Mouse (Mus musculus) ES-Bruce4 (cell line): Measurements from ENCODE around the gene Gpr143. TPM values are rescaled to one million over a fixed set of nuclear protein-coding genes. Genes with fewer than 3 reads are reported as not detected.
A peak's percentile ranks its signal among the peaks of the same experiment; 100 is the strongest.

Source experiments
- H3K27ac ChIP-seq: 2 replicates; pipeline ENCODE4 v1.5.1; 2012; ENCODE audit warnings: low read length, inconsistent platforms; ENCODE audit not compliant: insufficient read depth
- H3K27me3 ChIP-seq: 2 replicates; pipeline ENCODE4 v1.6.1; 2012; ENCODE audit warnings: mild to moderate bottlenecking, low read length, inconsistent platforms; ENCODE audit not compliant: control insufficient read depth, poor library complexity, insufficient read depth, severe bottlenecking
- H3K36me3 ChIP-seq: 2 replicates; pipeline ENCODE4 v1.6.1; 2012; ENCODE audit warnings: inconsistent platforms, mild to moderate bottlenecking, low read length, moderate library complexity; ENCODE audit not compliant: control insufficient read depth, poor library complexity, insufficient read depth, severe bottlenecking
- H3K4me1 ChIP-seq: one replicate; pipeline ENCODE4 v1.8.1; 2011; ENCODE audit warnings: low read length; ENCODE audit not compliant: control insufficient read depth, insufficient read depth
- H3K4me3 ChIP-seq: 2 replicates; pipeline ENCODE4 v1.5.1; 2011; ENCODE audit warnings: low read depth, mild to moderate bottlenecking, low read length
- H3K9ac ChIP-seq: 2 replicates; pipeline ENCODE4 v1.6.1; 2012; ENCODE audit warnings: low read depth, mild to moderate bottlenecking, inconsistent platforms; ENCODE audit not compliant: poor library complexity, severe bottlenecking
- H3K9me3 ChIP-seq: replicated peaks from 2 replicates; pipeline ENCODE4 v1.6.1; 2012; ENCODE audit warnings: mild to moderate bottlenecking, low read length, inconsistent platforms; ENCODE audit not compliant: control insufficient read depth, poor library complexity, insufficient read depth, severe bottlenecking
- CTCF ChIP-seq: IDR thresholded peaks from one replicate; pipeline ENCODE4 v1.8.1; 2011; ENCODE audit warnings: low read depth, low read length
- EP300 ChIP-seq: IDR thresholded peaks from 2 replicates; pipeline ENCODE4 v1.6.1; 2011; ENCODE audit warnings: low read depth, low read length; ENCODE audit not compliant: insufficient read depth
- POLR2A ChIP-seq: IDR thresholded peaks from one replicate; pipeline ENCODE4 v1.8.1; 2011; ENCODE audit warnings: low read length; ENCODE audit not compliant: insufficient read depth
- polyA plus RNA-seq: library from polyadenylated mRNA; stranded (reverse); fragments of >200 nt; gene quantifications from 2 replicates; pipeline ENCODE4 v1.2.4, GENCODE M21; 2011; ENCODE audit warnings: low read depth; ENCODE audit not compliant: missing spikeins, insufficient read depth, insufficient read length

Gene Gpr143
- polyA plus RNA-seq, 1 experiment, result not detected

- Histone ChIP-seq H3K36me3 (no peaks in the 10 kb centered on the region), H3K4me1 (no peaks in the 10 kb centered on the region), H3K4me3 (no peak overlapping the region), H3K9ac (no peak overlapping the region), H3K27me3 (no peaks in the 10 kb centered on the region), H3K27ac (no peak overlapping the region), H3K9me3 (no peaks in the 10 kb centered on the region)
- no peak for TF ChIP-seq POLR2A
- no peak for TF ChIP-seq CTCF
- no peak for TF ChIP-seq EP300
Observed at GRCm38 (mm10) chrX:152755819-152756218, 25.9 kb upstream of the Gpr143 start.

DNA sequence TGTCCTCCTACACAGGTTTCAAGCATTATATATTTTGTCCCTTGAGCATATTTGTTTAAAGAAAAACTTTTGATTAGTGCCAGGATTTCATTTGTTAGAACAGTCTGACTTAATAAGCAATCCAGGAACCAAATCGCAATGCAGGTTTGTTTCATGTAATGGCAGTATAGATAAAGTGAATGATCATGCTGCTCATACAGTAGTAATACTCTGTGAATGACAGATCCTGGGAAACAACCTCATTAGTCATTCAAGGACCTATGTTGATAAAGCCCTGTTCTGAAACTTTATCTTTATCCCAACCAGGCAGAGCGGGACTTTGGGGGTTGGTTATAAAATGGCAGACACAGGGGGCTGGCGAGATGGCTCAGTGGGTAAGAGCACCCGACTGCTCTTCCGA lies 25.4 kb upstream of the Gpr143 start:
- Histone ChIP-seq H3K36me3 (no peaks in the 10 kb centered on the region), H3K4me3 (no peak overlapping the region)
- TF ChIP-seq CTCF (no peak), EP300 (no peak), POLR2A (no peak)

DNA sequence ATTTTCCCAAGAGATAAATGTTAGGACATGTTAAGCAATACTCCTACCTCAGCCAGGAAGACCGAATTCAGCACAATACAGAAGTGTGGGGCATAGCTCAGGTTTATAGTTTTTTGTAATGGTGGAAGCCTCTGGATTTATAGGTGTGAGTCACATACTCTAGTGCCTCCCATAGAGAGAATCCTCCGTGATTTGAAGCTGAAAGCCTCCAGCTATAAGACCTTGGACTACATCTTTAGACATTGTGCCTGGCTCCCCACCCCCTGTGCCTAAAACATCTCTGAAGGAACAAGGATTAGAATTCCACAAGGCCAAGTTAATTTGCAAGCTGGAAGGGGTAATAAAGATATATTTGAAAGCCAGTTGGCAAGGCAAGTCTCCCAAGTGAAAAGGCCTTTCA lies 19.3 kb upstream of the Gpr143 start:
- H3K4me3 ChIP-seq, result no peak overlapping the region
- no peaks in the 10 kb centered on the region for H3K27me3 ChIP-seq
- TF ChIP-seq POLR2A (no peak), CTCF (no peak), EP300 (no peak)
- H3K9ac ChIP-seq, result no peak overlapping the region
- H3K27ac ChIP-seq, result no peak overlapping the region
- H3K36me3 ChIP-seq, result no peaks in the 10 kb centered on the region
- H3K9me3 ChIP-seq, result no peaks in the 10 kb centered on the region
- no peaks in the 10 kb centered on the region for H3K4me1 ChIP-seq

More for the DNA sequence above, 25.4 kb upstream of the Gpr143 start:
- H3K27ac ChIP-seq, result no peak overlapping the region
- no peaks in the 10 kb centered on the region for H3K9me3 ChIP-seq
- H3K4me1 ChIP-seq, result no peaks in the 10 kb centered on the region
- H3K27me3 ChIP-seq, result no peaks in the 10 kb centered on the region
- H3K9ac ChIP-seq, result no peak overlapping the region

DNA sequence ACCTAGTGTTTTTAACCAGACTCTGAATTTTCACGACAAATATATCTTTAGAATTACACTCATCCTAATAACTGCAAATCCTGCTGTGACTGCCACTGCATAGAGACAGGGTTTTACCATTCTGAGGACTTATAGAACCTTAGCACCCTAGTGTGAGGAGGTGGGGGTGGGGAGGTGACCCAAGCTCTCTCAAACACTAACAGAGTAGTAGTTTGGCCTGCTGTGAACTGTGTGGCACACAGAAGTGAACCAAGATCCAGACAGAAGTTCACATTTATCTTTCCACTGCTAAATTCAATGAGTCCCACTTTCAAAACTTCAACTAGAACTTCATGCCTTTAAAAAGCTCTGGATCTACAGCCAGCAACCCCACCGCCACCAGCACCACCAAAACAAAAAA lies 18.9 kb upstream of the Gpr143 start:
- Histone ChIP-seq H3K9ac (no peak overlapping the region), H3K4me1 (no peaks in the 10 kb centered on the region), H3K36me3 (no peaks in the 10 kb centered on the region), H3K4me3 (no peak overlapping the region), H3K9me3 (no peaks in the 10 kb centered on the region), H3K27me3 (no peaks in the 10 kb centered on the region), H3K27ac (no peak overlapping the region)
- TF ChIP-seq POLR2A (no peak), EP300 (no peak), CTCF (no peak)

DNA sequence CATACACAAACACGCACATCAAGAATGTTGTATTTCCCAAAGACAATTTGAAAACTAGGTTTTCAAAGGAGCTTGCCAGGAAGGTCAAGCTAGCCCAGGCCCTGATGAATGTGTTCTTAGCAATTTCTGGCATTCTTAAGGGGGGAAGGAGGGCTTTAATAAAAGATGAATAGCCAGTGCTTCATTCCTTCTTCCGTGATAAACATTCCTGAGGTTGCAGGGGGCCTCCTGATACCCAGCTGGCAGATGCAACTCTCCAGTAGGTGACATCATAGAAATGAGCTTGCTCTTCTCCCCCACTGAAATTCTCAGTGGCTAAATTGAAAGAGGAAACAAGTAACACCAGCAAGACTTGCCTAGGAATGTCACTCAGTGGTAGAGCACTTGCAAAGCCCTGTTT lies 17.6 kb upstream of the Gpr143 start:
- Histone ChIP-seq H3K9ac (no peak overlapping the region), H3K4me1 (no peaks in the 10 kb centered on the region), H3K27ac (0 out of 2 replicates have a peak overlapping the region, but pooled peaks have one; percentile 11), H3K9me3 (no peaks in the 10 kb centered on the region), H3K4me3 (no peak overlapping the region), H3K36me3 (no peaks in the 10 kb centered on the region), H3K27me3 (no peaks in the 10 kb centered on the region)
- TF ChIP-seq EP300, result no peak
- TF ChIP-seq CTCF, result no peak
- TF ChIP-seq POLR2A, result no peak

DNA sequence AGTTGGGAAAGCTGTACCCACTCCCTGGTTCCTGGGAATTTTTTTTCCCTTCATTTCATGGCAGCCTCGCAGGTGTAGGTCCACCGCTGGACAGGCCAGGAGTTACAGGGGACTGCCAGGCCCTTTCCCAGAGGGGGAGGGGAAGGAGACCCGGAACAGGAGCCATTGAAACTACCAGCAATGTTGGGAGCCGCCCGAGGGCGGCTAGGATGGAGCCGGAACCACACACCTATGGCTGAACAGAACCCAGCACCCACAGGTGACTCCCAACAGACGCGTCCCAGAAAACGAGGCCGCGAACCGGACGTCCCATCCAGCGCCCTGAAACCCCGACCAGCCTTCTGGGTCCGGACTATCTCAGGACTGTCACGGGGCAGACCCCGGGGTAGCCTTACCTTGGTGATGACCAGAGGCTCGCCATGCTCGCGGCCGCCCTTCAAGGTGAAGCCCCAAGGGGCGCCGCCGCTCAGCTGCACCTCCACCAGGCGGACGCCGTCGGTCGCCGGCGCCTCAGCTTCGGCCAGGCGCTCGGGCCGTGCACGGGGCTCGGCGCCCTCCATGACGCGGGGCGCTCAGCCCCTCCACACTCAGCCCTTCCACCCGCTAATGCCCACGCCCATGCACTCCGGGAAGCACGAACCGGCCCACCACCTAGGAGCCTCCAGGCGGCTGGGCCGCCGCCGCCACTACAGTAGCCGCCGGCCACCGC lies 12.7 kb upstream of the Gpr143 start, which contains the start of gene Shroom2:
Shroom2 (minus strand) TSS at position 575 of the 709 bp plus-strand sequence.
- Histone ChIP-seq H3K9me3 (no peaks in the 10 kb centered on the region), H3K27ac (peak within 1 kb of the TSS; percentile 82), H3K27me3 (no peaks in the 10 kb centered on the region)

More for the DNA sequence above, 12.7 kb upstream of the Gpr143 start, which contains the start of gene Shroom2:
- H3K9ac ChIP-seq, result peak within 1 kb of the TSS; percentile 83
- TF ChIP-seq EP300, result no peak
- TF ChIP-seq POLR2A, result no peak
- TF ChIP-seq CTCF, result no peak
- H3K4me3 ChIP-seq, result peak within 1 kb of the TSS; percentile 84
- H3K36me3 ChIP-seq, result no peaks in the 10 kb centered on the region
- H3K4me1 ChIP-seq, result no peaks in the 10 kb centered on the region
